Mouse (Mus musculus): Measurements from ENCODE around the gene Pomp. TPM values are rescaled to one million over a fixed set of nuclear protein-coding genes. Genes with fewer than 3 reads are reported as not detected.

The Pomp gene
- polyA plus RNA-seq, 1 experiment from 2014 or later, result 436 TPM

- no peak overlapping the region for H3K27ac ChIP-seq
- no peak overlapping the region for H3K9ac ChIP-seq
- WGBS, result 100% methylated on average over 1 of the region's 1 CpGs
- peaks cover 47% of the 10 kb centered on the region for H3K36me3 ChIP-seq (replicated peaks)
- no peaks in the 10 kb centered on the region for H3K4me1 ChIP-seq
- no peak for ATAC-seq (replicated peaks)
- H3K9me3 ChIP-seq, result no peaks in the 10 kb centered on the region
- H3K4me2 ChIP-seq, result no peak overlapping the region
- no peaks in the 10 kb centered on the region for H3K27me3 ChIP-seq (replicated peaks)
- no peak overlapping the region for H3K4me3 ChIP-seq
Measured at GRCm38 (mm10) chr5:147870296-147870695, 10.0 kb downstream of the Pomp start.

- no peaks in the 10 kb centered on the region for H3K27me3 ChIP-seq (replicated peaks)
- no peak overlapping the region for H3K27ac ChIP-seq
- H3K9ac ChIP-seq, result no peak overlapping the region
- 92% methylated on average over 15 of the region's 15 CpGs for WGBS
- no peaks in the 10 kb centered on the region for H3K4me1 ChIP-seq
- no peak overlapping the region for H3K4me3 ChIP-seq
- no peak overlapping the region for H3K4me2 ChIP-seq
- peaks cover 56% of the 10 kb centered on the region for H3K36me3 ChIP-seq (replicated peaks)
- H3K9me3 ChIP-seq, result no peaks in the 10 kb centered on the region
- ATAC-seq (replicated peaks), result no peak
Measured at GRCm38 (mm10) chr5:147871091-147871820, 11.0 kb downstream of the Pomp start.

GRCm38 (mm10) chr5:147874491-147875065 lies 14.3 kb downstream of the Pomp start:
- Histone ChIP-seq H3K9ac (no peak overlapping the region), H3K4me3 (no peak overlapping the region), H3K27me3 (replicated peaks) (no peaks in the 10 kb centered on the region), H3K36me3 (replicated peaks) (peaks cover 63% of the 10 kb centered on the region), H3K9me3 (no peaks in the 10 kb centered on the region), H3K27ac (no peak overlapping the region), H3K4me2 (no peak overlapping the region), H3K4me1 (no peaks in the 10 kb centered on the region)
- WGBS, result 97% methylated on average over 18 of the region's 18 CpGs
- ATAC-seq (replicated peaks), result no peak

GRCm38 (mm10) chr5:147875210-147875609 lies 14.9 kb downstream of the Pomp start:
- no peak overlapping the region for H3K9ac ChIP-seq
- H3K4me3 ChIP-seq, result no peak overlapping the region
- H3K4me1 ChIP-seq, result no peaks in the 10 kb centered on the region
- no peak overlapping the region for H3K27ac ChIP-seq
- no peaks in the 10 kb centered on the region for H3K9me3 ChIP-seq
- no peak overlapping the region for H3K4me2 ChIP-seq
- H3K36me3 ChIP-seq (replicated peaks), result peaks cover 61% of the 10 kb centered on the region
- ATAC-seq (replicated peaks), result no peak
- WGBS, result 97% methylated on average over 8 of the region's 8 CpGs
- H3K27me3 ChIP-seq (replicated peaks), result no peaks in the 10 kb centered on the region

GRCm38 (mm10) chr5:147877520-147877919 lies 17.3 kb downstream of the Pomp start:
- WGBS, result 84% methylated on average over 6 of the region's 6 CpGs
- Histone ChIP-seq H3K4me2 (no peak overlapping the region), H3K9ac (no peak overlapping the region), H3K4me1 (no peaks in the 10 kb centered on the region), H3K36me3 (replicated peaks) (peaks cover 50% of the 10 kb centered on the region), H3K9me3 (no peaks in the 10 kb centered on the region), H3K27ac (no peak overlapping the region), H3K4me3 (no peak overlapping the region), H3K27me3 (replicated peaks) (no peaks in the 10 kb centered on the region)
- no peak for ATAC-seq (replicated peaks)

- no peak for ATAC-seq (replicated peaks)
- Histone ChIP-seq H3K27ac (no peak overlapping the region), H3K36me3 (replicated peaks) (peaks cover 37% of the 10 kb centered on the region), H3K4me2 (no peak overlapping the region), H3K27me3 (replicated peaks) (no peaks in the 10 kb centered on the region), H3K9me3 (no peaks in the 10 kb centered on the region), H3K4me3 (no peak overlapping the region), H3K4me1 (no peaks in the 10 kb centered on the region), H3K9ac (no peak overlapping the region)
- 94% methylated on average over 17 of the region's 17 CpGs for WGBS
Measured at GRCm38 (mm10) chr5:147879971-147880682, 19.9 kb downstream of the Pomp start.

- WGBS, result 87% methylated on average over 6 of the region's 6 CpGs
- Histone ChIP-seq H3K36me3 (replicated peaks) (peaks cover 8% of the 10 kb centered on the region), H3K4me3 (no peak overlapping the region), H3K4me1 (no peaks in the 10 kb centered on the region), H3K9me3 (no peaks in the 10 kb centered on the region), H3K9ac (no peak overlapping the region), H3K4me2 (no peak overlapping the region), H3K27ac (no peak overlapping the region), H3K27me3 (replicated peaks) (no peaks in the 10 kb centered on the region)
- ATAC-seq (replicated peaks), result no peak
Measured at GRCm38 (mm10) chr5:147883581-147883980, 23.3 kb downstream of the Pomp start.

- WGBS, result 90% methylated on average over 11 of the region's 12 CpGs
- Histone ChIP-seq H3K9ac (no peak overlapping the region), H3K4me1 (0 out of 2 replicates have a peak, but pooled peaks cover 3% of the 10 kb centered on the region), H3K9me3 (no peaks in the 10 kb centered on the region), H3K4me3 (no peak overlapping the region), H3K36me3 (replicated peaks) (no peaks in the 10 kb centered on the region; the same call in 1 of the 2 replicates), H3K27me3 (replicated peaks) (peaks cover 9% of the 10 kb centered on the region; the same call in 1 of the 2 replicates), H3K27ac (no peak overlapping the region), H3K4me2 (no peak overlapping the region)
- no peak for ATAC-seq (replicated peaks)
Measured at GRCm38 (mm10) chr5:147888313-147889297, 28.3 kb downstream of the Pomp start.

- Histone ChIP-seq H3K9me3 (no peaks in the 10 kb centered on the region), H3K36me3 (replicated peaks) (no peaks in the 10 kb centered on the region), H3K4me1 (peaks cover 14% of the 10 kb centered on the region), H3K9ac (no peak overlapping the region), H3K27me3 (replicated peaks) (peaks cover 9% of the 10 kb centered on the region; the same call in 1 of the 2 replicates), H3K27ac (no peak overlapping the region), H3K4me2 (peak overlapping the region; percentile 5; the same call in 1 of the 2 replicates), H3K4me3 (no peak overlapping the region)
- 34% methylated on average over 6 of the region's 6 CpGs for WGBS
- ATAC-seq (replicated peaks), result no peak
Measured at GRCm38 (mm10) chr5:147892735-147893134, 32.5 kb downstream of the Pomp start.

GRCm38 (mm10) chr5:147893143-147893542 lies 32.9 kb downstream of the Pomp start:
- Histone ChIP-seq H3K27ac (no peak overlapping the region), H3K9ac (no peak overlapping the region), H3K4me3 (no peak overlapping the region), H3K9me3 (no peaks in the 10 kb centered on the region), H3K4me2 (peak overlapping the region; percentile 5; the same call in 1 of the 2 replicates), H3K27me3 (replicated peaks) (peaks cover 9% of the 10 kb centered on the region; the same call in 1 of the 2 replicates), H3K36me3 (replicated peaks) (no peaks in the 10 kb centered on the region), H3K4me1 (peaks cover 14% of the 10 kb centered on the region)
- 15% methylated on average over 9 of the region's 9 CpGs for WGBS
- no peak for ATAC-seq (replicated peaks)

- peaks cover 9% of the 10 kb centered on the region; the same call in 1 of the 2 replicates for H3K27me3 ChIP-seq (replicated peaks)
- H3K9me3 ChIP-seq, result no peaks in the 10 kb centered on the region
- peak overlapping the region; percentile 54 for H3K9ac ChIP-seq
- no peaks in the 10 kb centered on the region for H3K36me3 ChIP-seq (replicated peaks)
- H3K27ac ChIP-seq, result no peak overlapping the region
- peak overlapping the region; percentile 65 for H3K4me3 ChIP-seq
- peak overlapping the region; percentile 90 for H3K4me2 ChIP-seq
- peak; percentile 50; the same call in 1 of the 2 replicates for ATAC-seq (replicated peaks)
- WGBS, result 2% methylated on average over 25 of the region's 25 CpGs
- peaks cover 14% of the 10 kb centered on the region for H3K4me1 ChIP-seq
Measured at GRCm38 (mm10) chr5:147893766-147894454, 33.6 kb downstream of the Pomp start.

All from midbrain, embryonic 15.5 days (tissue).